Comparison of ENCODE assay signal across 23 mouse cellular contexts in genomic region chr2:93509777-93510750, GRCm38 (mm10). TPM values are rescaled to one million over a fixed set of nuclear protein-coding genes. Genes with fewer than 3 reads are reported as not detected.
"Had no signal": no experiment of that assay in that cellular context is flagged by ENCODE, and none has a peak within 500 bp of the region (broad histone marks: within the 10 kb centered on the region; RNA-seq: fewer than 3 reads in every experiment).

No protein-coding gene starts in this region.

- H3K4me2 ChIP-seq: lung, embryonic 14.5 days; midbrain, embryonic 12.5 days; neural tube, embryonic 12.5 days; stomach, embryonic 15.5 days had no signal

- DNase-seq: lung, adult 18-20 months; lung, postnatal 10 days; lung, postnatal 4 days; midbrain, embryonic 14.5 days; right cerebral cortex, postnatal 14 days; thymus, adult 2 months; thymus, postnatal 14 days; thymus, postnatal 36 days had no signal

- H3K4me3 ChIP-seq: midbrain, embryonic 10.5 days; midbrain, embryonic 12.5 days; myocyte; neural tube, embryonic 12.5 days; stomach, embryonic 15.5 days had no signal

- ATAC-seq: midbrain, embryonic 16.5 days had no signal

- H3K27ac ChIP-seq: midbrain, embryonic 10.5 days; midbrain, embryonic 12.5 days; neural tube, embryonic 12.5 days; stomach, embryonic 15.5 days; stomach, postnatal 0 days had no signal

- H3K9me3 ChIP-seq: midbrain, embryonic 10.5 days; midbrain, embryonic 12.5 days; neural tube, embryonic 12.5 days; stomach, embryonic 15.5 days had no signal

- H3K4me1 ChIP-seq: midbrain, embryonic 12.5 days; neural tube, embryonic 12.5 days; stomach, embryonic 15.5 days had no signal

- H3K27me3 ChIP-seq: neural tube, embryonic 12.5 days; stomach, embryonic 15.5 days had no signal

- H3K9ac ChIP-seq: lung, embryonic 14.5 days; midbrain, embryonic 12.5 days; neural tube, embryonic 12.5 days; stomach, embryonic 15.5 days had no signal

- H3K36me3 ChIP-seq: midbrain, embryonic 10.5 days; midbrain, embryonic 12.5 days; neural tube, embryonic 12.5 days; stomach, embryonic 15.5 days had no signal

RNA-seq across cellular contexts. Expression of gene Gm10803, which starts 50.3 kb away (rescaled TPM):
- total RNA-seq: megakaryocyte, adult 5-6 weeks; megakaryocyte-erythroid progenitor cell, adult 5-6 weeks; neutrophil, adult 5-6 weeks had no signal
- polyA plus RNA-seq: lung, embryonic 14.5 days; lung, embryonic 16.5 days; midbrain, embryonic 10.5 days; midbrain, embryonic 12.5 days; midbrain, embryonic 14.5 days; midbrain, embryonic 16.5 days; myocyte; neural tube, embryonic 12.5 days; neural tube, embryonic 14.5 days; spleen, adult 2 months; stomach, embryonic 15.5 days; stomach, postnatal 0 days; testis, adult 2 months; thymus, adult 2 months had no signal
